Mouse (Mus musculus): ENCODE measurements around the gene Gja4. TPM values are rescaled to one million over a fixed set of nuclear protein-coding genes. Genes with fewer than 3 reads are reported as not detected.

Gja4 gene
- polyA plus RNA-seq, 1 experiment from 2014 or later = 12.3 TPM

GRCm38 (mm10) chr4:127315753-127316152, 1.9 kb upstream of the Gja4 start:
- Histone ChIP-seq H3K27me3 (ENCODE audit: control insufficient read depth, insufficient read depth, low read length) (peaks cover 7% of the 10 kb centered on the region; the same call in 1 of the 2 replicates), H3K4me1 (replicated peaks; ENCODE audit: control insufficient read depth, insufficient read depth, low read length) (peaks cover 7% of the 10 kb centered on the region), H3K4me3 (ENCODE audit: low read depth, low read length) (no peak overlapping the region), H3K4me2 (ENCODE audit: low read depth, low read length, severe bottlenecking) (no peak overlapping the region), H3K27ac (ENCODE audit: low read depth, low read length) (no peak overlapping the region), H3K9ac (ENCODE audit: low read length) (no peak overlapping the region), H3K36me3 (ENCODE audit: control insufficient read depth, insufficient read depth, low read length) (no peaks in the 10 kb centered on the region), H3K9me3 (ENCODE audit: control insufficient read depth, low read length) (no peaks in the 10 kb centered on the region)
- WGBS = 85% methylated on average over 8 of the region's 8 CpGs
- ATAC-seq (replicated peaks; ENCODE audit: low FRiP score) = no peak
- no peak for DNase-seq (ENCODE audit: low spot score)

GRCm38 (mm10) chr4:127314585-127314984, 746 bp upstream of the Gja4 start:
- no peaks in the 10 kb centered on the region for H3K9me3 ChIP-seq (ENCODE audit: control insufficient read depth, low read length)
- peaks cover 7% of the 10 kb centered on the region for H3K4me1 ChIP-seq (replicated peaks; ENCODE audit: control insufficient read depth, insufficient read depth, low read length)
- H3K27me3 ChIP-seq (ENCODE audit: control insufficient read depth, insufficient read depth, low read length) = peaks cover 7% of the 10 kb centered on the region; the same call in 1 of the 2 replicates
- ATAC-seq (replicated peaks; ENCODE audit: low FRiP score) = no peak
- H3K36me3 ChIP-seq (ENCODE audit: control insufficient read depth, insufficient read depth, low read length) = no peaks in the 10 kb centered on the region
- H3K27ac ChIP-seq (ENCODE audit: low read depth, low read length) = no peak overlapping the region
- H3K4me3 ChIP-seq (ENCODE audit: low read depth, low read length) = no peak overlapping the region
- H3K9ac ChIP-seq (ENCODE audit: low read length) = peak overlapping the region; percentile 58; the same call in 1 of the 2 replicates
- H3K4me2 ChIP-seq (ENCODE audit: low read depth, low read length, severe bottlenecking) = peak overlapping the region; percentile 92; the same call in 1 of the 2 replicates
- DNase-seq (ENCODE audit: low spot score) = no peak
- 37% methylated on average over 9 of the region's 9 CpGs for WGBS

GRCm38 (mm10) chr4:127312349-127312748, 1.5 kb downstream of the Gja4 start:
- Histone ChIP-seq H3K9me3 (ENCODE audit: control insufficient read depth, low read length) (no peaks in the 10 kb centered on the region), H3K9ac (ENCODE audit: low read length) (no peak overlapping the region), H3K27ac (ENCODE audit: low read depth, low read length) (no peak overlapping the region), H3K4me2 (ENCODE audit: low read depth, low read length, severe bottlenecking) (no peak overlapping the region), H3K27me3 (ENCODE audit: control insufficient read depth, insufficient read depth, low read length) (peaks cover 7% of the 10 kb centered on the region; the same call in 1 of the 2 replicates), H3K4me1 (replicated peaks; ENCODE audit: control insufficient read depth, insufficient read depth, low read length) (peaks cover 7% of the 10 kb centered on the region), H3K4me3 (ENCODE audit: low read depth, low read length) (no peak overlapping the region), H3K36me3 (ENCODE audit: control insufficient read depth, insufficient read depth, low read length) (no peaks in the 10 kb centered on the region)
- no peak for ATAC-seq (replicated peaks; ENCODE audit: low FRiP score)
- no peak for DNase-seq (ENCODE audit: low spot score)
- 64% methylated on average over 24 of the region's 24 CpGs for WGBS

GRCm38 (mm10) chr4:127311561-127311960, 2.3 kb downstream of the Gja4 start:
- Histone ChIP-seq H3K4me2 (ENCODE audit: low read depth, low read length, severe bottlenecking) (no peak overlapping the region), H3K4me1 (replicated peaks; ENCODE audit: control insufficient read depth, insufficient read depth, low read length) (peaks cover 7% of the 10 kb centered on the region), H3K27me3 (ENCODE audit: control insufficient read depth, insufficient read depth, low read length) (peaks cover 7% of the 10 kb centered on the region; the same call in 1 of the 2 replicates), H3K36me3 (ENCODE audit: control insufficient read depth, insufficient read depth, low read length) (no peaks in the 10 kb centered on the region), H3K27ac (ENCODE audit: low read depth, low read length) (no peak overlapping the region), H3K4me3 (ENCODE audit: low read depth, low read length) (no peak overlapping the region), H3K9ac (ENCODE audit: low read length) (no peak overlapping the region), H3K9me3 (ENCODE audit: control insufficient read depth, low read length) (no peaks in the 10 kb centered on the region)
- DNase-seq (ENCODE audit: low spot score) (no peak), ATAC-seq (replicated peaks; ENCODE audit: low FRiP score) (no peak)
- 60% methylated on average over 9 of the region's 9 CpGs for WGBS

- H3K4me3 ChIP-seq (ENCODE audit: low read depth, low read length) = no peak overlapping the region
- no peak overlapping the region for H3K27ac ChIP-seq (ENCODE audit: low read depth, low read length)
- H3K4me1 ChIP-seq (replicated peaks; ENCODE audit: control insufficient read depth, insufficient read depth, low read length) = no peaks in the 10 kb centered on the region
- H3K36me3 ChIP-seq (ENCODE audit: control insufficient read depth, insufficient read depth, low read length) = no peaks in the 10 kb centered on the region
- DNase-seq (ENCODE audit: low spot score) = no peak
- H3K9me3 ChIP-seq (ENCODE audit: control insufficient read depth, low read length) = no peaks in the 10 kb centered on the region
- no peak overlapping the region for H3K9ac ChIP-seq (ENCODE audit: low read length)
- 58% methylated on average over 2 of the region's 2 CpGs for WGBS
- H3K27me3 ChIP-seq (ENCODE audit: control insufficient read depth, insufficient read depth, low read length) = no peaks in the 10 kb centered on the region
- no peak overlapping the region for H3K4me2 ChIP-seq (ENCODE audit: low read depth, low read length, severe bottlenecking)
- no peak for ATAC-seq (replicated peaks; ENCODE audit: low FRiP score)
Measured at GRCm38 (mm10) chr4:127306915-127307314, 6.9 kb downstream of the Gja4 start.

- no peak for ATAC-seq (replicated peaks; ENCODE audit: low FRiP score)
Measured at GRCm38 (mm10) chr4:127303796-127304195, 10.0 kb downstream of the Gja4 start.

GRCm38 (mm10) chr4:127300503-127300902, 13.3 kb downstream of the Gja4 start:
- no peak overlapping the region for H3K4me3 ChIP-seq (ENCODE audit: low read depth, low read length)
- H3K36me3 ChIP-seq (ENCODE audit: control insufficient read depth, insufficient read depth, low read length) = no peaks in the 10 kb centered on the region
- DNase-seq (ENCODE audit: low spot score) (no peak), ATAC-seq (replicated peaks; ENCODE audit: low FRiP score) (no peak)
- H3K9me3 ChIP-seq (ENCODE audit: control insufficient read depth, low read length) = no peaks in the 10 kb centered on the region
- H3K4me2 ChIP-seq (ENCODE audit: low read depth, low read length, severe bottlenecking) = no peak overlapping the region
- WGBS = 72% methylated on average over 5 of the region's 5 CpGs
- no peak overlapping the region for H3K27ac ChIP-seq (ENCODE audit: low read depth, low read length)
- no peak overlapping the region for H3K9ac ChIP-seq (ENCODE audit: low read length)
- H3K4me1 ChIP-seq (replicated peaks; ENCODE audit: control insufficient read depth, insufficient read depth, low read length) = no peaks in the 10 kb centered on the region
- no peaks in the 10 kb centered on the region for H3K27me3 ChIP-seq (ENCODE audit: control insufficient read depth, insufficient read depth, low read length)

More at GRCm38 (mm10) chr4:127303796-127304195, 10.0 kb downstream of the Gja4 start:
- no peaks in the 10 kb centered on the region for H3K9me3 ChIP-seq (ENCODE audit: control insufficient read depth, low read length)
- no peak overlapping the region for H3K27ac ChIP-seq (ENCODE audit: low read depth, low read length)
- H3K27me3 ChIP-seq (ENCODE audit: control insufficient read depth, insufficient read depth, low read length) = no peaks in the 10 kb centered on the region
- no peak overlapping the region for H3K4me3 ChIP-seq (ENCODE audit: low read depth, low read length)
- WGBS = 91% methylated on average over 3 of the region's 3 CpGs
- no peak overlapping the region for H3K4me2 ChIP-seq (ENCODE audit: low read depth, low read length, severe bottlenecking)
- no peaks in the 10 kb centered on the region for H3K4me1 ChIP-seq (replicated peaks; ENCODE audit: control insufficient read depth, insufficient read depth, low read length)
- no peak for DNase-seq (ENCODE audit: low spot score)
- H3K9ac ChIP-seq (ENCODE audit: low read length) = no peak overlapping the region
- H3K36me3 ChIP-seq (ENCODE audit: control insufficient read depth, insufficient read depth, low read length) = no peaks in the 10 kb centered on the region

GRCm38 (mm10) chr4:127292631-127293030, 21.2 kb downstream of the Gja4 start:
- no peak overlapping the region for H3K4me3 ChIP-seq (ENCODE audit: low read depth, low read length)
- no peak overlapping the region for H3K9ac ChIP-seq (ENCODE audit: low read length)
- no peak overlapping the region for H3K4me2 ChIP-seq (ENCODE audit: low read depth, low read length, severe bottlenecking)
- H3K27me3 ChIP-seq (ENCODE audit: control insufficient read depth, insufficient read depth, low read length) = no peaks in the 10 kb centered on the region
- 85% methylated on average over 5 of the region's 5 CpGs for WGBS
- H3K4me1 ChIP-seq (replicated peaks; ENCODE audit: control insufficient read depth, insufficient read depth, low read length) = no peaks in the 10 kb centered on the region
- H3K27ac ChIP-seq (ENCODE audit: low read depth, low read length) = no peak overlapping the region
- no peak for ATAC-seq (replicated peaks; ENCODE audit: low FRiP score)
- no peaks in the 10 kb centered on the region for H3K36me3 ChIP-seq (ENCODE audit: control insufficient read depth, insufficient read depth, low read length)
- DNase-seq (ENCODE audit: low spot score) = no peak
- H3K9me3 ChIP-seq (ENCODE audit: control insufficient read depth, low read length) = no peaks in the 10 kb centered on the region

- Histone ChIP-seq H3K9ac (ENCODE audit: low read length) (no peak overlapping the region), H3K4me1 (replicated peaks; ENCODE audit: control insufficient read depth, insufficient read depth, low read length) (no peaks in the 10 kb centered on the region), H3K4me2 (ENCODE audit: low read depth, low read length, severe bottlenecking) (no peak overlapping the region), H3K27ac (ENCODE audit: low read depth, low read length) (no peak overlapping the region), H3K27me3 (ENCODE audit: control insufficient read depth, insufficient read depth, low read length) (no peaks in the 10 kb centered on the region), H3K36me3 (ENCODE audit: control insufficient read depth, insufficient read depth, low read length) (no peaks in the 10 kb centered on the region), H3K4me3 (ENCODE audit: low read depth, low read length) (no peak overlapping the region), H3K9me3 (ENCODE audit: control insufficient read depth, low read length) (no peaks in the 10 kb centered on the region)
- no peak for DNase-seq (ENCODE audit: low spot score)
- WGBS = 76% methylated on average over 6 of the region's 6 CpGs
- no peak for ATAC-seq (replicated peaks; ENCODE audit: low FRiP score)
Measured at GRCm38 (mm10) chr4:127289039-127289548, 24.7 kb downstream of the Gja4 start.

Measured in forebrain, embryonic 11.5 days (tissue).